8 mouse cellular contexts compared by ENCODE assay signal in the genomic region with DNA sequence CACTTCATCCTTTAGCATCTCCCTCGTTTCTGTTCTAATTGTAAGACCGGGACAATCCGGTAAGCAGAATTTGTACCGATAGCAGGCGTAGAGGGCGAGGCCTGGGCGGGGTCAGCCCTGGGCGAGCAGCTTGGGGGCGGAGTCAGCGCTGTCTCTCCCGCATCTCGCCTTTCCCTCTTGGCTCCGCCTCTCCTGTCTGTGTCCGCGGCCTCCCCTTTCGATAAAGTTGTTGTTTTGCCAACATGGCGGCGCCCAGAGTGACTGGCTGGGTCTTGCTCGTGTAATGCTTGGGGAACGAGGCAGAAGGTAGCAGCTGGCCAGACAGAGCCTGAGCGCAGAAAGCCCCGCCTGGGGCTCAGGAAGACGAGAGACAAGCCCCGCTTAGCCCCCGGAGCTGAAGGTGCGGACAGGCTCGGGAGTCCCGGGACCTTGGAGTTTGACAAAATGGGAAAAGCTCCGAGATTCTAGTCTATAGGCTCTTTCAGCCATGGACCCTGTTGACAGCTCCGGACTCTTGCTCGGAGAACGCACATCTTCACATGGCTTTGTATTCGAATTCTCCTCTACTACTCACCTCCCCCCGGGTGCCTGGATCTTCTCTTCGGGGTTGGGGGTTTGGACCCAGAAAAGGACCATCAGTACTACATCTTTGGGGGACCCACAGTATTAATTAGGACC. TPM values are rescaled to one million over a fixed set of nuclear protein-coding genes. Genes with fewer than 3 reads are reported as not detected.
A peak's percentile ranks its signal among the peaks of the same experiment; 100 is the strongest.
DNase-seq lines count a peak whose midpoint lies in the region; ATAC-seq and TF ChIP-seq lines count a peak whose summit lies in the region.

Lars2 (plus strand) TSS at position 220 of the 678 bp plus-strand sequence.

- peaks cover 5% of the 10 kb centered on the region for H3K4me1 ChIP-seq in hindbrain, postnatal 0 days (ENCODE audit: insufficient read depth, low read length)

- peak within 1 kb of the TSS; percentile 76 for H3K9ac ChIP-seq in hindbrain, postnatal 0 days (replicated peaks; ENCODE audit: low read length)

- H3K36me3 ChIP-seq in hindbrain, postnatal 0 days (ENCODE audit: insufficient read depth, low read length), result 0 out of 2 replicates have a peak, but pooled peaks cover 2% of the 10 kb centered on the region

- peak within 1 kb of the TSS; percentile 89 for H3K27ac ChIP-seq in gastrocnemius, adult 2 months
- H3K27ac ChIP-seq in hindbrain, postnatal 0 days, result peak within 1 kb of the TSS; percentile 90
- peak within 1 kb of the TSS; percentile 62 for H3K27ac ChIP-seq in left cerebral cortex, adult 2 months

- peak within 1 kb of the TSS; percentile 93 for H3K4me2 ChIP-seq in hindbrain, postnatal 0 days (ENCODE audit: low read depth, low read length)

- peak; percentile 97 for DNase-seq in ZHBTc4 (ENCODE audit: low read depth, low spot score)
- peak; percentile 96 for DNase-seq in gastrocnemius, adult 2 months
- DNase-seq in hindbrain, postnatal 0 days (ENCODE audit: low spot score), result peak; percentile 97
- DNase-seq in left cerebral cortex, adult 2 months (ENCODE audit: extremely low spot score in 1 of 2, low spot score in 2 of 2), result peak; percentile 89 to 90
- DNase-seq in right cerebral cortex, adult 2 months (ENCODE audit: low spot score in 2 of 2), result peak; percentile 93
- DNase-seq in urinary bladder, postnatal 14 days (ENCODE audit: low spot score), result peak; percentile 95

- 0 out of 2 replicates have a peak, but pooled peaks have one; percentile 5 for TF ChIP-seq CTCF in gastrocnemius, adult 2 months (IDR thresholded peaks at IDR 0.05)
- TF ChIP-seq CTCF in hindbrain, postnatal 0 days (IDR thresholded peaks at IDR 0.05; ENCODE audit: low read depth), result no peak
- no peak for TF ChIP-seq CTCF in left cerebral cortex, adult 2 months (IDR thresholded peaks at IDR 0.05)

- ATAC-seq in common myeloid progenitor, adult 5-6 weeks (replicated peaks; ENCODE audit: low read depth, poor library complexity, severe bottlenecking), result peak; percentile 99
- peak; percentile 99 for ATAC-seq in hindbrain, postnatal 0 days
- peak; percentile 99 for ATAC-seq in megakaryocyte, adult 5-6 weeks (ENCODE audit: poor library complexity, severe bottlenecking)

- WGBS in hindbrain, postnatal 0 days, result 1% methylated on average over 35 of the region's 35 CpGs

- H3K27me3 ChIP-seq in hindbrain, postnatal 0 days (ENCODE audit: insufficient read depth, low read length), result no peaks in the 10 kb centered on the region

- intact Hi-C loops in gastrocnemius, adult 2 months (cut with DNase I), result loop anchor here (5.0 to 10.0 kb wide), 3 partner anchors 105 to 252 kb away; partner anchors contain the start of genes Exosc7, Sacm1l, Tmem158 and Zdhhc3
- intact Hi-C loops in left cerebral cortex, adult 2 months (cut with DNase I), result loop anchor here (5.0 kb wide), 2 partner anchors 110 to 210 kb away; no protein-coding TSS in a partner anchor

- peak within 1 kb of the TSS; percentile 89 for H3K4me3 ChIP-seq in gastrocnemius, adult 2 months
- H3K4me3 ChIP-seq in hindbrain, postnatal 0 days (ENCODE audit: low read length), result peak within 1 kb of the TSS; percentile 88
- H3K4me3 ChIP-seq in left cerebral cortex, adult 2 months, result peak within 1 kb of the TSS; percentile 78

- H3K9me3 ChIP-seq in hindbrain, postnatal 0 days (ENCODE audit: low read length), result no peaks in the 10 kb centered on the region

RNA-seq across cellular contexts. Expression of gene Lars2, which starts in this region (rescaled TPM):
- total RNA-seq in common myeloid progenitor, adult 5-6 weeks (2017), result 141 and 175 TPM in 2 replicates
- total RNA-seq in gastrocnemius, adult 2 months (2021), result 10 to 100 TPM; 22.9 to 24.3 TPM
- 18.8 and 32.4 TPM in 2 replicates for total RNA-seq in hindbrain, postnatal 0 days (2014; rRNA removed)
- polyA plus RNA-seq in hindbrain, postnatal 0 days (2015; fragmentation: Nextera tagmentation; extraction: Ambion mirVana), result 956 and 1,072 TPM in 2 replicates
- 10 to 100 TPM; 29.6 to 56.2 TPM for total RNA-seq in left cerebral cortex, adult 2 months (2021)
- 2,599 and 2,847 TPM in 2 replicates for total RNA-seq in megakaryocyte, adult 5-6 weeks (2015)
- 12.8 and 16.2 TPM in 2 replicates for total RNA-seq in megakaryocyte, adult 5-6 weeks (2017)

Comparison
In these comparisons a context has a peak if more than half of its experiments do, and no peak if none do; other contexts are left out.
1. Peak in every context shown above with its lines: DNase-seq, ATAC-seq, H3K4me3 ChIP-seq and H3K27ac ChIP-seq.